Mouse (Mus musculus) forebrain, postnatal 0 days (tissue): Measurements from ENCODE around the gene Gtdc1. TPM values are rescaled to one million over a fixed set of nuclear protein-coding genes. Genes with fewer than 3 reads are reported as not detected.

ENCODE experiments used
- ATAC-seq: fragments of 200-750 bp; cut with Nextera tagmentation; 2 replicates; pipeline ENCODE4 v1.8.0; 2017; ENCODE audit warnings: mild to moderate bottlenecking, moderate library complexity
- DNase-seq: peaks from one replicate; pipeline ENCODE4 v3.0.0-alpha.2; 2015
- H3K27ac ChIP-seq: fragments of 300-500 bp; sonication (generic); 2 replicates; pipeline ENCODE4 v1.5.1; 2014; ENCODE audit warnings: low read depth, mild to moderate bottlenecking, antibody characterized with exemption, low read length, moderate library complexity, mixed read lengths
- H3K27me3 ChIP-seq: fragments of 300-500 bp; sonication (generic); 2 replicates; pipeline ENCODE4 v1.6.1; 2014; ENCODE audit warnings: mild to moderate bottlenecking, low read length, mixed read lengths; ENCODE audit not compliant: insufficient read depth
- H3K36me3 ChIP-seq: fragments of 300-500 bp; sonication (generic); 2 replicates; pipeline ENCODE4 v1.6.1; 2014; ENCODE audit warnings: mild to moderate bottlenecking, moderate library complexity; ENCODE audit not compliant: insufficient read depth
- H3K4me1 ChIP-seq: fragments of 300-500 bp; sonication (generic); 2 replicates; pipeline ENCODE4 v1.6.1; 2014; ENCODE audit warnings: antibody characterized with exemption; ENCODE audit not compliant: insufficient read depth
- H3K4me2 ChIP-seq: fragments of 300-500 bp; sonication (generic); 2 replicates; pipeline ENCODE4 v1.6.1; 2014; ENCODE audit warnings: low read depth, mild to moderate bottlenecking, moderate library complexity
- H3K4me3 ChIP-seq: fragments of 300-500 bp; sonication (generic); 2 replicates; pipeline ENCODE4 v1.5.1; 2014; ENCODE audit warnings: low read depth, low read length, mixed read lengths
- H3K9ac ChIP-seq: fragments of 300-500 bp; sonication (generic); 2 replicates; pipeline ENCODE4 v1.6.1; 2014; ENCODE audit warnings: mild to moderate bottlenecking
- H3K9me3 ChIP-seq: fragments of 300-500 bp; sonication (generic); 2 replicates; pipeline ENCODE4 v1.6.1; 2016; ENCODE audit warnings: low read length
- CTCF ChIP-seq: sonication (generic); IDR thresholded peaks from 2 replicates; pipeline ENCODE4 v1.5.1; 2016; ENCODE audit warnings: antibody characterized with exemption, control low read depth, low read depth
- WGBS: fragments of 180-500 bp; shearing (Covaris S2); extraction: QIAGEN DNeasy Blood & Tissue Kit; methylation state at CpG from one replicate; pipeline ENCODE4 v1.1.7; 2014; 5-methylcytosine and 5-hydroxymethylcytosine counted together
- polyA plus RNA-seq: library from polyadenylated mRNA; unstranded; fragments of >200 nt; fragmentation: Nextera tagmentation; extraction: Ambion mirVana; gene quantifications from 2 replicates; pipeline ENCODE4 v1.2.1, GENCODE M21; 2015
- total RNA-seq: library from RNA; depleted of rRNA; stranded (reverse); fragments of >200 nt; gene quantifications from 2 replicates; pipeline ENCODE4 v1.2.3, GENCODE M21; 2014

The Gtdc1 gene
- total and polyA plus RNA-seq, 2 experiments from 2014 or later, result 30.7 to 77.0 TPM

DNA sequence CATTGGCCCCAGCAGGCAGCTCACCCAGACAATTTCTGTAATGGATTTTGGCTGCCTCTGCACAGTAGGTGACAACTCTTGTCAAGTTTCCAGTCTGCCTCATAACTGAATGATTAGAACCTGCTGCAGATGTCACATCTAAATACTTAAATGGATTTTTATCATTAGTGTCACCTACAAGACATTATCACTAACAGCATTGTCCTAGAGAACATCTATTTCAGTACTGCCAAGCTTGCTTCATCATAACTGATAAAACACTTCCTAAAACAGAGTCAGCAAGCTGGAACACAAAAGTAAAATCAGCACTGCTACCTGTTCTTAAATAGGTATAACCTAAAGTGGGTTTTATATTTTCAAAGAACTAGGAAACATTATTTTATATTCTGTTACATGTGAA is 11.2 kb downstream of the Gtdc1 start:
- Histone ChIP-seq H3K9me3 (no peaks in the 10 kb centered on the region), H3K4me2 (no peak overlapping the region), H3K9ac (no peak overlapping the region), H3K27me3 (no peaks in the 10 kb centered on the region), H3K4me1 (no peaks in the 10 kb centered on the region), H3K36me3 (no peaks in the 10 kb centered on the region), H3K27ac (no peak overlapping the region), H3K4me3 (no peak overlapping the region)
- ATAC-seq, result no peak
- TF ChIP-seq CTCF, result no peak
- DNase-seq, result no peak

DNA sequence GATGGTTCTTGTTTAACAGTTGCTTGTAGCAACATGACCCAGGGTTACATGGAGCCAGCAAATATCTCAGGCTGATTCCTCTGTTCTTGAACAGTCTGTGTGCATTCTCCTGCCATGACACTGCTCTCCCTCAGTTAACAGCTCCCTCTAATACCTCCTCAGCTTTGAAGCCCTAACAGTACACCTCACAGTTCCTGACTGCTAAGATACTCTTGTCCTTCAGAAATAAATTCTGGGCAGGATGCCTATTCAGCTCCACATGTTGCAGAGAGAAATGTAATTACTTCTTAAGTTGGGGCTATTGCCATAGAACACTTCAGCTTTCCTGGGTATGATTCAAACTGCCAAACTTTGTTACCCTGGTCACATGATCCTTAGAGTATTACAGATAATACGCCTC is 29.7 kb downstream of the Gtdc1 start:
- Histone ChIP-seq H3K4me1 (no peaks in the 10 kb centered on the region), H3K4me2 (no peak overlapping the region), H3K27ac (no peak overlapping the region), H3K9me3 (no peaks in the 10 kb centered on the region), H3K4me3 (no peak overlapping the region), H3K9ac (no peak overlapping the region), H3K36me3 (no peaks in the 10 kb centered on the region), H3K27me3 (no peaks in the 10 kb centered on the region)
- no peak for ATAC-seq
- no peak for DNase-seq
- WGBS, result 96% methylated on average over 1 of the region's 1 CpGs
- no peak for TF ChIP-seq CTCF

GRCm38 (mm10) chr2:44873718-44874117 is 53.7 kb downstream of the Gtdc1 start:
- ATAC-seq, result no peak
- DNase-seq, result no peak
- Histone ChIP-seq H3K27me3 (no peaks in the 10 kb centered on the region), H3K36me3 (no peaks in the 10 kb centered on the region), H3K27ac (no peak overlapping the region), H3K4me2 (no peak overlapping the region), H3K4me1 (no peaks in the 10 kb centered on the region), H3K9me3 (no peaks in the 10 kb centered on the region), H3K9ac (no peak overlapping the region), H3K4me3 (no peak overlapping the region)
- no peak for TF ChIP-seq CTCF
- 40% methylated on average over 2 of the region's 2 CpGs for WGBS

DNA sequence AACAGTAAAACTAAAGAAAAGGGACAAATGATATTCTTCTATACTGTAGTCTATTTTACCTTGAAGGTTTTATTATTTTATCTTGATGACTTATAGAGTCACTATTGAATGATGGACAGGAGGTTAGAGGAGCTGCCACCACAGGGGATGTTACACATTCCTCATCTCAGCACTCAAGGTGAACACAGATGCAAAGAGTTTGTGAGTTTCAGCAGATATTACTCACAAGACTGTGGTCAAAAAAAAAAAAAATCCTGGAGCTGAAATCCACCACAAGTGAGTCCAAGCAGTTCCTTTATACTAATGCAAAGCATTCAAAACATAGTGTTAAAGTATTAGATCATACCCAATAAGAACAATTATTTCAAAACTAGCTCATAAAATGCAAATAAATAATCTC is 62.7 kb downstream of the Gtdc1 start:
- DNase-seq (no peak), ATAC-seq (no peak)
- Histone ChIP-seq H3K4me2 (no peak overlapping the region), H3K27me3 (no peaks in the 10 kb centered on the region), H3K9me3 (no peaks in the 10 kb centered on the region), H3K4me3 (no peak overlapping the region), H3K36me3 (no peaks in the 10 kb centered on the region), H3K27ac (no peak overlapping the region), H3K4me1 (no peaks in the 10 kb centered on the region), H3K9ac (no peak overlapping the region)
- no peak for TF ChIP-seq CTCF

DNA sequence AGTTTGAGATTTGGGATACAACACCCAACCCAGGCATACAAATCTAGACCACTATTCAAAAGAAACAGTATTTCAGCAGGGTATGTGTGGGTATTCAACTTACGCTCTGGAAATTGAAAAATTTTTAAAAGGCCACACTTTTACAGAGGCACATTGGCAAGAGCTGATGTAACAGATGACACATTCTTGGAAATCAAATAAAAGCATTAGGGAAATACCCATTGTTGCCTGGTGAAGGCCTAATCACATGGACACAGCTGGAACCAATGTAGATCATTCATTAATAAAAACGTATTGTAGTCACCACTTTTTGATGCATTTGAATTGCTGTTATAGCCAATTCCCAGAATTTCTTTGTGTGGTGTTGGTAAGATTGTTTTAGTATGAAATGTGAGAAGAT is 73.0 kb downstream of the Gtdc1 start:
- H3K27me3 ChIP-seq, result no peaks in the 10 kb centered on the region
- H3K4me1 ChIP-seq, result no peaks in the 10 kb centered on the region
- DNase-seq, result no peak
- 40% methylated on average over 2 of the region's 2 CpGs for WGBS
- H3K4me3 ChIP-seq, result no peak overlapping the region
- peaks cover 11% of the 10 kb centered on the region; the same call in 1 of the 2 replicates for H3K9me3 ChIP-seq
- no peak overlapping the region for H3K4me2 ChIP-seq
- no peak for ATAC-seq
- H3K36me3 ChIP-seq, result no peaks in the 10 kb centered on the region
- H3K9ac ChIP-seq, result no peak overlapping the region
- H3K27ac ChIP-seq, result no peak overlapping the region
- no peak for TF ChIP-seq CTCF

- Histone ChIP-seq H3K9ac (no peak overlapping the region), H3K4me2 (no peak overlapping the region), H3K27ac (no peak overlapping the region), H3K36me3 (no peaks in the 10 kb centered on the region), H3K27me3 (no peaks in the 10 kb centered on the region), H3K9me3 (peaks cover 11% of the 10 kb centered on the region; the same call in 1 of the 2 replicates), H3K4me3 (no peak overlapping the region), H3K4me1 (no peaks in the 10 kb centered on the region)
- no peak for ATAC-seq
- TF ChIP-seq CTCF, result no peak
- no peak for DNase-seq
Observed at GRCm38 (mm10) chr2:44849666-44850065, 77.8 kb downstream of the Gtdc1 start.

- no peak for TF ChIP-seq CTCF
- H3K4me1 ChIP-seq, result no peaks in the 10 kb centered on the region
- no peaks in the 10 kb centered on the region for H3K36me3 ChIP-seq
- no peak overlapping the region for H3K4me2 ChIP-seq
- no peak overlapping the region for H3K4me3 ChIP-seq
- H3K27me3 ChIP-seq, result no peaks in the 10 kb centered on the region
- peaks cover 11% of the 10 kb centered on the region; the same call in 1 of the 2 replicates for H3K9me3 ChIP-seq
- H3K9ac ChIP-seq, result no peak overlapping the region
- WGBS, result 52% methylated on average over 1 of the region's 1 CpGs
- H3K27ac ChIP-seq, result no peak overlapping the region
- DNase-seq, result no peak
- no peak for ATAC-seq
Observed at GRCm38 (mm10) chr2:44848156-44848555, 79.3 kb downstream of the Gtdc1 start.

DNA sequence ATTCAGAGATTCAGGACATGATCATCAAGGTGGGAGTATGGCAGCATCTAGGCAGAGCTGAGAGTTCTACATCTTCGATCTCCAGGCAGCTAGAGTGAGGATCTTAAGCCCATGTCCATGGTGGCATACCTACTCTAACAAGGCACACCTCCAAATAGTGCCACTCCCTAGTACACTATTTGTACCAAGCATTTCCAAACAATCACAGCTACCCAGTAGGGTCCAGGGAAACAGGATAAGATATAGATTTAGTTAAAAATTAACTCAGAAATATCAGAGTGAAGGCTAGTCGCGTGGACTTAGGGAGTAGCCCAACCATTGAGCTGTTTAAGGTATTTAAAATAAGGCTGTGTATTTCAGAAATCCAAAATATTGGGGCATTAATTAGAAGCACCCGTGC is 82.0 kb downstream of the Gtdc1 start:
- Histone ChIP-seq H3K27me3 (no peaks in the 10 kb centered on the region), H3K36me3 (no peaks in the 10 kb centered on the region), H3K4me3 (no peak overlapping the region), H3K4me2 (no peak overlapping the region), H3K4me1 (no peaks in the 10 kb centered on the region), H3K9ac (no peak overlapping the region), H3K27ac (no peak overlapping the region), H3K9me3 (no peaks in the 10 kb centered on the region)
- no peak for TF ChIP-seq CTCF
- no peak for DNase-seq
- ATAC-seq, result no peak
- 97% methylated on average over 4 of the region's 4 CpGs for WGBS
